29 mouse cellular contexts compared by ENCODE assay signal in genomic region chr1:91630871-91631410, GRCm38 (mm10).
A peak's percentile ranks its signal among the peaks of the same experiment; 100 is the strongest.
DNase-seq lines count a peak whose midpoint lies in the region; ATAC-seq lines count a peak whose summit lies in the region.
"Had no signal": no experiment of that assay in that cellular context is flagged by ENCODE, and none has a peak within 500 bp of the region (broad histone marks: within the 10 kb centered on the region; RNA-seq: fewer than 3 reads in every experiment).

No protein-coding gene starts in this region.

- H3K9ac ChIP-seq in midbrain, embryonic 11.5 days (ENCODE audit: low read length), result no peak overlapping the region
- H3K9ac ChIP-seq in midbrain, embryonic 14.5 days (replicated peaks; ENCODE audit: low read length), result no peak overlapping the region
- no peak overlapping the region for H3K9ac ChIP-seq in limb, embryonic 15.5 days
- H3K9ac ChIP-seq: forebrain, postnatal 0 days; hindbrain, embryonic 12.5 days; limb, embryonic 12.5 days; liver, embryonic 13.5 days; midbrain, embryonic 13.5 days; neural tube, embryonic 15.5 days; stomach, embryonic 15.5 days had no signal

- no peak overlapping the region for H3K4me3 ChIP-seq in midbrain, embryonic 11.5 days (ENCODE audit: low read depth, low read length)
- H3K4me3 ChIP-seq in midbrain, embryonic 14.5 days (replicated peaks; ENCODE audit: low read depth, low read length), result no peak overlapping the region
- no peak overlapping the region for H3K4me3 ChIP-seq in limb, embryonic 15.5 days
- H3K4me3 ChIP-seq: erythroblast, embryonic 14.5 days; hindbrain, embryonic 12.5 days; limb, embryonic 12.5 days; liver, embryonic 13.5 days; megakaryocyte, embryonic 14.5 days; midbrain, embryonic 13.5 days; neural tube, embryonic 15.5 days; stomach, embryonic 15.5 days had no signal

- H3K27ac ChIP-seq in midbrain, embryonic 11.5 days (ENCODE audit: low read depth, low read length), result no peak overlapping the region
- H3K27ac ChIP-seq in midbrain, embryonic 14.5 days (replicated peaks; ENCODE audit: low read depth, low read length), result no peak overlapping the region
- H3K27ac ChIP-seq in limb, embryonic 15.5 days, result peak overlapping the region; percentile 68
- H3K27ac ChIP-seq: hindbrain, embryonic 12.5 days; hindbrain, postnatal 0 days; limb, embryonic 12.5 days; liver, embryonic 13.5 days; midbrain, embryonic 13.5 days; neural tube, embryonic 15.5 days; stomach, embryonic 15.5 days had no signal

- no peaks in the 10 kb centered on the region for H3K4me1 ChIP-seq in midbrain, embryonic 11.5 days (ENCODE audit: control insufficient read depth, insufficient read depth, low read length)
- H3K4me1 ChIP-seq in midbrain, embryonic 14.5 days (ENCODE audit: control insufficient read depth, insufficient read depth, low read length), result no peaks in the 10 kb centered on the region
- peaks cover 40% of the 10 kb centered on the region for H3K4me1 ChIP-seq in limb, embryonic 15.5 days
- H3K4me1 ChIP-seq: hindbrain, embryonic 12.5 days; liver, embryonic 13.5 days; megakaryocyte, embryonic 14.5 days; midbrain, embryonic 13.5 days; stomach, embryonic 15.5 days had no signal

- H3K36me3 ChIP-seq in midbrain, embryonic 11.5 days (ENCODE audit: control insufficient read depth, insufficient read depth, low read length), result no peaks in the 10 kb centered on the region
- H3K36me3 ChIP-seq in midbrain, embryonic 14.5 days (ENCODE audit: control insufficient read depth, insufficient read depth, low read length), result no peaks in the 10 kb centered on the region
- H3K36me3 ChIP-seq in limb, embryonic 15.5 days, result no peaks in the 10 kb centered on the region
- H3K36me3 ChIP-seq: hindbrain, embryonic 12.5 days; limb, embryonic 12.5 days; liver, embryonic 13.5 days; midbrain, embryonic 13.5 days; neural tube, embryonic 15.5 days; stomach, embryonic 15.5 days had no signal

- no peaks in the 10 kb centered on the region for H3K9me3 ChIP-seq in midbrain, embryonic 11.5 days (ENCODE audit: control insufficient read depth, low read length)
- no peaks in the 10 kb centered on the region for H3K9me3 ChIP-seq in midbrain, embryonic 14.5 days (ENCODE audit: control insufficient read depth, low read length)
- H3K9me3 ChIP-seq in limb, embryonic 15.5 days, result no peaks in the 10 kb centered on the region
- H3K9me3 ChIP-seq: hindbrain, embryonic 12.5 days; limb, embryonic 12.5 days; liver, embryonic 13.5 days; megakaryocyte, embryonic 14.5 days; midbrain, embryonic 13.5 days; neural tube, embryonic 15.5 days; stomach, embryonic 15.5 days had no signal

- ATAC-seq in midbrain, embryonic 11.5 days (ENCODE audit: low FRiP score), result no peak
- ATAC-seq in midbrain, embryonic 14.5 days (ENCODE audit: low FRiP score, low TSS enrichment), result no peak
- no peak for ATAC-seq in limb, embryonic 15.5 days (ENCODE audit: insufficient number of reproducible peaks, low FRiP score, low TSS enrichment, low read depth)
- ATAC-seq: CD4-positive, CD25-positive, alpha-beta regulatory T cell, adult 4 months; forebrain, postnatal 0 days; hindbrain, postnatal 0 days; lung, postnatal 0 days; midbrain, embryonic 13.5 days had no signal

- WGBS in midbrain, embryonic 11.5 days, result 83% methylated on average over 6 of the region's 6 CpGs
- 83% methylated on average over 6 of the region's 6 CpGs for WGBS in midbrain, embryonic 14.5 days
- WGBS in limb, embryonic 15.5 days, result 58% methylated on average over 6 of the region's 6 CpGs

- H3K4me2 ChIP-seq in midbrain, embryonic 11.5 days, result no peak overlapping the region
- H3K4me2 ChIP-seq in midbrain, embryonic 14.5 days (ENCODE audit: low read length), result no peak overlapping the region
- H3K4me2 ChIP-seq in limb, embryonic 15.5 days, result no peak overlapping the region
- H3K4me2 ChIP-seq: hindbrain, embryonic 12.5 days; limb, embryonic 12.5 days; liver, embryonic 13.5 days; midbrain, embryonic 13.5 days; neural tube, embryonic 15.5 days; stomach, embryonic 15.5 days had no signal

- no peaks in the 10 kb centered on the region for H3K27me3 ChIP-seq in midbrain, embryonic 11.5 days (ENCODE audit: control insufficient read depth, insufficient read depth, low read length)
- no peaks in the 10 kb centered on the region for H3K27me3 ChIP-seq in midbrain, embryonic 14.5 days (ENCODE audit: control insufficient read depth, insufficient read depth, low read length)
- 0 out of 2 replicates have a peak, but pooled peaks cover 2% of the 10 kb centered on the region for H3K27me3 ChIP-seq in limb, embryonic 15.5 days
- H3K27me3 ChIP-seq: hindbrain, embryonic 12.5 days; limb, embryonic 12.5 days; liver, embryonic 13.5 days; midbrain, embryonic 13.5 days; neural tube, embryonic 15.5 days; stomach, embryonic 15.5 days had no signal

- peak; percentile 51 for DNase-seq in midbrain, embryonic 11.5 days (ENCODE audit: low spot score, missing footprints)
- DNase-seq in midbrain, embryonic 14.5 days, result no peak
- DNase-seq in thymus, postnatal 0 days (ENCODE audit: low spot score), result peak; percentile 85
- peak; percentile 70 for DNase-seq in thymus, postnatal 4 days
- no peak for DNase-seq in cerebellum, postnatal 10 days
- DNase-seq in kidney, postnatal 14 days, result no peak
- no peak for DNase-seq in cerebellum, adult 9-11 months
- DNase-seq: cerebellum, adult 11 months; cerebellum, adult 9-10 months; forebrain, postnatal 0 days; gastrocnemius, postnatal 10 days; heart, postnatal 36 days; kidney, adult 11 months; layer of hippocampus, adult 9-11 months; liver, embryonic 13.5 days; lung, adult 18-20 months; retina, postnatal 1 day; right cerebral cortex, postnatal 25 days had no signal

Comparison
In these comparisons a context has a peak if more than half of its experiments do, and no peak if none do; other contexts are left out.
1. DNase-seq: peak in midbrain, embryonic 11.5 days (single experiment), thymus, postnatal 0 days (single experiment) and thymus, postnatal 4 days (single experiment); none in midbrain, embryonic 14.5 days (single experiment), cerebellum, postnatal 10 days (0 of 2), kidney, postnatal 14 days (single experiment) and cerebellum, adult 9-11 months (single experiment).